Mouse (Mus musculus) adrenal gland, postnatal 14 days (tissue): ENCODE measurements around the gene Nr3c2. TPM values are rescaled to one million over a fixed set of nuclear protein-coding genes. Genes with fewer than 3 reads are reported as not detected.

ENCODE experiments used
- DNase-seq: peaks from one replicate; pipeline ENCODE4 v3.0.0; 2021; ENCODE audit warnings: mixed read lengths
- total RNA-seq: library from RNA; stranded (reverse); gene quantifications from 2 replicates; pipeline ENCODE4 v1.2.3, GENCODE M21; 2021

Gene Nr3c2
- total RNA-seq, 1 experiment from 2014 or later = 6.0 TPM

DNA sequence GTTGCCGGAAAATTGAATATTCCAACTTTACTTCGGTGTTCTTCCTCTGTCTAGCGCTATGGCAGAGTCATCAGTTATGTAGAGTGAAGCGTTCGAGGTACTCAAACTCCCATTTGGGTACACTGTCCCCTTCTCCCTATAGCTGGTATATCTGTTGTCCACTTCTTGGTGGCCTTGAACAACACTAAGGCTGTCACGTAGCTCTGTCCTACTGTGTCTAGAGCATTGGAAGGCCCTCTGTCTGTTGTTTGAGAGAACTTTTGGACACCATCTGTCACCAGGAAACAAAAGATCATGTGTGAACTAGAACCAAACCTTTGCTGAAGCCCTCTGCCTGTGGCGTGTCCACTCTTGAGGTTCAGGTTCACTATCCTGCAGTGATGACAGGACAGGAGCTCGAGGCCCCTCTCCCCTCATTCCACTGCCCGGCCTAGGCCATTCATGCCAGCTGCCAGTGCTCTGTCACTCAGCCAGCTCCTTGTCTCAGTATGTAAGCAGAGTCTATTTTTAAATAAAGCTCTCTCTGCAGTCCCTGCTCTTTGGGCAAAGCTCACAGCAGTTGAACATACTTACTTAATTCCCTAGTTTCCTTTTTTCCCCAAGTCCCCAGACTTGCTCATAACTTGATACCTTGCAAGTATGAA is 72.6 kb downstream of the Nr3c2 start:
- no peak for DNase-seq

DNA sequence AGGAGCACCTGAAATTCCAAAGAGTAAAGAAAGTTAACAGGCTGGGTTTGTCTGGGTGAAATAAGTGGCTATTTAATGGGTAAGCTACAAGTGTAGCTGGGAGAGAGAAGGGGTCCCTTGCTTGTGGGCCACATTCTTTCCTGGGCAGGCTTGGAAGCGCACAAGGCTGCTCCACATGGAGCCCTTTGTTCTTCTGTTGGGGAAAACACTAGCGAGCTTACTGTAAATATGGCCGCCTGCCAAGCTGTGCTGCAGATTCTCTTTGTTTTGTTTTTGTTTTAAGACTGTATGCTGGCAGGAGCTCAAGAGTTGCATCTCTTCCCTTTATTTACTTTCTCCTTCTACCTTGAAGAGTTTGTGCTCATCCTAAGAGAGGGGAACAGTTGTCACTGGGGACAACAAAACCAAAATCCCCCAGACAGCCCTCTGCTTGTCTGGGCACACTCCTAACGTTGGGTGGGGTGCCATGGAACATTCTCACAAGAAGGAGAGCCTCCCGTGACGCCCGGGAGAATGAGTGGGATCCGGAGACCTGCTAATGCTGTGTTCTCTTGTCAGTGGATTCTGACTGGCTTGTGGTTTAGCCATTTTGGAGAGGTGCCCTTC is 73.8 kb downstream of the Nr3c2 start:
- DNase-seq = peak; percentile 9

DNA sequence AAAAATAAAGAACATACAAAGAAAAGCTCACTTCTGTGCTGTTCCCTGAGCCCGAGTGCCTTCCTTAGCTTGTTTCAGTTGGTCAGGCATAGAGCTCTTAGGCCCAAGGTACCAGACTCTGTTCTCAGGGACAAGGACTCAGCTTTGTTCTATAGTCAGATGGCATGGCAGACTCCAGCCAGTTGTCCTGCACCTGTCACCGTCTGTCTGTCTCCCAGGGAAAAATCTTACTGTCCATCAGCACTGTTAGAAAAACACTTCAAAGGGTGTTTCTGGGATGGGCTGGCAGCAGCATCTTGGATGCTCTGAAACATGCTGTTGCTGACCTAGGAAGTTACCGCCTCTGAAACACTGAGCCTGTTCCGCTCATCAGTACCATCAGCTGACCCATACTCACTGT is 78.7 kb downstream of the Nr3c2 start:
- no peak for DNase-seq

DNA sequence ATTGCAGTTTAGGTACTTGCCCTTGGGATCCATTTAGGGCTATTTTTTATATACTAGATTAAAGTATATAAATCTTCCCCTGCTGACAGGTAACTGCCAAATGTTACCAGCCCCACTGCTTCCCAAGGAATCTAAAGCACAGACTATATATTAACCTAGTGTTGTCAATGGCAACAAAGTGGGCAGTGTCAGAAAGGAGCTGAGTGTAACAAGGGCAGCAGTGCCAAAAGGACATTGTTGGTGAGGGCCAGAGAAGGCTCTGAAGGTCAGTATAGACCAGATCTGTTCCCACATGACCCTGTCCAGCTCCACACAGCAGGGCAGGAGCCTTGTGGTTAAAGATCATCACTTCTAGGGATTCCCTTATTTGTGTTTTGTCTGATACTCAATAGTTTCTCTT is 84.8 kb downstream of the Nr3c2 start:
- DNase-seq = no peak

DNA sequence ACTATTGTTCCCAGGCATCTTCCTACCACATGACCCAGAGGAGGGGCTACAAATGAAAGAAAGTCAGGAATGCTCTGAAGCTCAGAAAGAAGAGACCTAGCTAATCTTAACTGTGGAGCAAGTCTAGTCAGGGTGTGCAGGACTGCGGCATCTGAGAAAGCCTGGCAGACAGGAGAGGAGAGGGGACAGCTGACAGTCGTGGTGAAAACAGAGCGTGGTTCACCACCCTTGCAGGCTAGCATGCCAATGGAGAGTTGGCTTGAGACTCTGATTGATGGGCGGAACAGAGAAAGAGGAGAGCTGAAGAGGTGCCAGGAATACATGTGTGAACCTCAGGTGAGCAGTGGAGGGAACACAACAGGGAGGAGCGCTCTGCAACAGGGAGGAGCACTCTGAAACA is 85.6 kb downstream of the Nr3c2 start:
- DNase-seq = no peak

DNA sequence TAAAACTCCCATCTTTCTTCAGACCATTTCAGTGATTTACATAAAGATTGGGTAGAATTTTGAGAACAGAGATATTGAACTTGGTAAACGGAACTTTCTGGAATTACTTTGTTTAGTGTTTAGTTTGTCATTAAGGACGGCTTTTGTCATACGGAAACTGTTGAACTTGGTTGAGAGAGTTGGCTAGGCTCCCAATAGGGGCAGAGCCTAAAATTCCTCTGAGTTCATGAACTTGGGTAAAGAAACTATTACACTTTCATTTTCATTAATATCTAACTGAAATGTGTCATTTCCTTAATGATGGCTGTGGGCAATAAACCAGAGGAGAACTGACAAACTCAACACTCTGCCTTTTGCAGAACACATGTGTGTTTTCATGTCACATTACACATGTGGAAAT is 88.6 kb downstream of the Nr3c2 start:
- DNase-seq = no peak

DNA sequence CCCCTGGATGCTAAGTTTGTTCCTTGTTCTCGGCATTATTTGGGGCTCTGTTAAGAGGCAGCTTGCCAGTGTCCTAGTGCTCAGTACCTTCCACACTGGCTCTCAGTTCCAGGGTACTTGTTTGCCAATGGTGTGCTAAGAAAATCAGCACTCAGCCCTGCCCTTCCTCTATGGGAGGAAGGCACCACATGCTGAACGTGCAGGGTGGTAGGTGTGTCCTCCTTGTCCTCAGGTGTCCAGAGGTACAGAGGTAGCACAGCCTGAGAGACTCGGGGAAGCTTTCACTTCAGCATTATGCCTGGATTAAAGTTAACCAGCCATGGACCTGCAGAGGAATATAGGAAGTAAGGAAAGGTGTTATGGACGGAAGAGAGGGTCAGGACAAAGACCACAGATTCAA is 99.0 kb downstream of the Nr3c2 start:
- DNase-seq = no peak

DNA sequence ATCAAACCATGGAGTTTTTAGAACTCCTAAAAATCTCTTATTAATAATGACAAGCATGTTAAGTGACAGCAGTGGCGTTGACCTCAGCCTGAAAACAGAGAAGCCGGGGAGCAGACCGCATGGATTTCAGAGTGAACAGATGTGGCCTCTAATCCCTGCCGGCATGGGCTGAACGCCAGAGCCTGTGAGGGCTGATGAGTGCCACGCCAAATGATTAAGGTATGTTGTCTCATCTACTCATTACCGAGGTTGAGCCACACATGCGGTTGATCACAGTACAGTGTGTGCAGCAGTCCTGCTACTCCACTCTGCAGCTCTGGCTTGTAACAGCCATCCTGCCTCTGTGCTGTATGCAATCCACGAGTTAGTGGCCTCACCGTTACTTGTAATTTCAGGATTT is 110.2 kb downstream of the Nr3c2 start:
- DNase-seq = no peak

DNA sequence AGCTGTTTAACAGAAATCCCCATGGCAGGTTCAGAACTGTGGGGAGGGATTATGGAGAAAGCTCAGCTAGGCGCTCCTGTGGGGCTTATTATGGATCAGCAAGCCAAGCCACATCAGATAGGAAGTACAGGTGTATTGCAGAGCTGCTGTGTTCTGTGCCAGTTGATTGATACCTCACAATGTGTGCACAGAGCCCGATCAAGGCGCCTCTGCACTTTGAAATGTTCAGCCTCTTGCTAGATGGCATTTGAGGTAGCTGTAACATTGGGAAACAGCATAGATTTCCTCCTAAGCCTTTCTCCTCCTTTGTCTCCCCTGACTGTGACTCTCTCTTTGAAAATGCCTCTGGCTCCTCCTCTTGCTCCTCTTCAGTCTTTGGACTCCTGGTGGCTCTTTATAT is 112.7 kb downstream of the Nr3c2 start:
- no peak for DNase-seq

DNA sequence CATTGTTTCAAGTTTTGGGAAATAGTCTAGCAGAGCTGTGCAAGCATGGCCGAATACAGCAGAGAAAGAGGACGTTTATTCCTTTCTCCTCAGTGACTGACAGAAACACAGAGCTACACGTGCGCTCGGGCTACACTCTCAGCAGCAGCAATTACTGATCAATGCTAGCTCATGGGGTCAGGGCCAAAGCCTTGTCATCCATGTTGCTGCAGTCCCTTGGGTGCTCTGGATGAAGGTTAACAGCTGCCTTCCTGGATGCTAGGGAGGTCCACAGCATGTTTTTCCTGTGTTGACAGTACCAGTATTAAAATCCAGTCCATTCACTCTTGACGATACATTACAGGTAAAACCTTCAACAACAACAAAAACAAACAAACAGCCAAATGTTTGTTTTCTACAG is 113.4 kb downstream of the Nr3c2 start:
- DNase-seq = no peak

DNA sequence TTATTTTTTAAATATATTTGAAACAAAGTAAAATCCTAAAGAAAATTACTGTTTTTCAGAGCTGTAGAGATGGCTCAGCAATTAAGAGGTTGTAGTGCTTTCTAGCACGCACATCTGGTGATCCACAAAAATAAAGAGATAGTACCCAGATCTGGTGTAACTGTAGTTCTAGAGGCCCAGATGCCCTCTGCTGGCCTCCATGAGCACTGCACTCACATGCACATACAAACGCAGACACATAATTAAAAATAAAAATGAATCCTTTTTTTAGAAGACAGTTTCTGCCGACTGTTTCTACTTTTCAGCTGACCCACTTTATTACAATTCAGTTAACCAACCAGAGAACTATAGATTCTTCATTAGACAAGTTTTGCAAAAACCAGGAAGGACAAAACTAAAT is 117.5 kb downstream of the Nr3c2 start:
- peak; percentile 5 for DNase-seq

DNA sequence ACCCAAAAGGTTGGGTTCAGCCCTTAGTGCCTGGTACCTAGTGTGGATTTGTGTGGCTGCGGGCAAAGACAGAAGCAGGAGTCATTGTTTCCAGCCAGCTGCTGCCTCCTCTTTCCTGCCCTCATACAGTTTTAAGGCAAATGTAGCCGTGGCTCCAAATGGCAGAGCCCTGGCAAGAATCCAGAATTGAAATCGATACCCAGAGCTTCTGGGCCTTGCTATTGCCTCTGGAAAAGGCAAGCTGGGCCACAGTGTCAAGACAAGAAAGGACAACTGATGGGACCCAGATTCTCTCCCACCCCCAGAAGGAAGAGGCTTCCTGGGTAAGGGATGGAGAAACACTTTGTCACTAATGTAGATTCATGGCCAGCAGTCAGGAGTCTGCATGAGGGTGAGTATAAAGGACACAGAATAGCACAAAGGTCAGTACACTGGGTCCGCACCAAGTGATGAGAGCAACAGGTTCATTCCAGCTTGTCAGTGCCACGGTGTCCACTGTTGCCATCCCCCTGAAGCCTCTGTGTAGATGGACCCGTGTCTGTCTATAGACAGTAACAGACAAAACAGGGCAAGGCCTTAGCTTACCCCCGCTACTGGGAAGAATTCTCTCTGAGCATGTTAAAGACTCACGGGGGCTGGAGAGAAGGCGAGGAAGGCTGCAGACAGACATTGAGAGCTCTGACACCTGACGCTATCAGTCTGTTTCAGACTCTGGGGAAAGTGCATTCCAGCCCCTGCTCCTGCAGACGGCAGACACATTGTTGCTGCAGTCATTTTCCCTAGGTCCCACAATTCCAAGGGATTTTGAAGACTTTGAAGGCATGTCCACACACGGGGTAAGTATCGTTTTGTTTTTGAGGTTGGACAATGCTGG is 124.8 kb downstream of the Nr3c2 start:
- no peak for DNase-seq

DNA sequence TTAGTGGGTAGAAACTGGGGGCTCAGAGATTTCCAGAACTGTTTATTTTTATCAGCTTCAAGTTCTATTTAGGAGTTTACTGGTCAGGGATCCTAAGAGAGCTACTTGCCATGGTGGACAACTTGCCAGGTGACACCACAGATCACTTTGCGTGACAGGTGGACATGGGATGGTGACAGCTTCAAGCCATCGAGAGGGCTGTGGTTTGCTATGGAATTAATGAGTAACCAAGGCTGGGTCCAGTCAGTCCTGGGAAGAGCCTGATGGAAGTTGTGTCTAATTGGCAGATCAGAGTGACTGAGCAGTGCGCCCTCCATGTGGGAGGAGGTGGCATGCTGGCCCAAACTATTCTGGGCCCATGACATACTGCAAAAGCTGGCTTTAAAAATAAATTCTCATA is 132.0 kb downstream of the Nr3c2 start:
- no peak for DNase-seq

DNA sequence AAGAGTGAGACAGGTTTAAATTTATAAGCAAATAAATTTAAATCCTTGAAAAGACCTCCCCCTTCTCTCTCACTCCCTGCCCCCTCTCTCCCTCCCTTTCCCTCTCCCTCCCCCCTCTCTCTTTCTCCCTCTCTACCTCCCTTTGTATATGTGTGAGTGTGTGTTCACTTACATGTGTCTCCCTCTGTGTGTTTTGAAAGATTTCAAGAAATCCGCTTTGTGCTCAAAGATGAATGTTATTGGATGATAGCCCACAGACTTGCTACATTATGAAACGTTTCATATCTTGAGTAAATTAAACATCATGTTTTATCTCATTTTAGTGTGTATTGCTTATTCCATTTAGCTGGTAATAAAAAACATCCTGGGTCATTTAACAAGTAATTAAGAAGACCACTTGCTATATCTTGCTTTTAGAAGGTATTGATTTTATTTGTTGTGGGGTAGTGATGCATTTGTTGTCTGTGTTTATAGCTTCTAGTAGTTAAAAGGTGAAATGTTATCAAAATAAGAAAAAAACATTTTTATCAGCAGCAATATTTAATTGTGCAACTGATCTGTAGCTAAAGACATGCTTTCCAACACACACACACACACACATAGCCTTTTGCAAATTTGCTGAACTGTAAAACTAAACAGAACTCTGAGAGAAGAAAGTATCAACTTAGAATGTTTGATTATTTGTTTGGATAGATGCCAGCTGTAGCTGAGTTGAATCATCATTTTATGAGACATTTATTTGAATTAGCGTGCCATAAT is 134.6 kb downstream of the Nr3c2 start:
- DNase-seq = no peak

DNA sequence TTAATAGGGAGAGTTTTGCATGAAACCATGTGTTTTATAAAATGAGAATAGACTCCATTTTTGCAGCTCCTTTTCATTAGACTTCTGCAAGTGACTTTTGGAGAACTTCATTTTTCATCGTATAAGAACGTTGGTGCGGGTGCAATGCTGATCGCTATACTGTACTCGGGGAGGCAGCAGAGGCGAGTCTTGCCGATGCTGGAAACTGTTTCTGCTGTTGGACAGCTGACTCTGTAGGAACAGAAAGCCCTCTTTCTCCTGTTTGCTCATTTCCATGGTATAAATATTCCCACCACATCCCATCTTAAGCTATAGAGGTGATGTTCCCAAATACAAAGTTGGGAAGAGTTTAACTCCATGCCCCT is 135.2 kb downstream of the Nr3c2 start:
- DNase-seq = no peak

DNA sequence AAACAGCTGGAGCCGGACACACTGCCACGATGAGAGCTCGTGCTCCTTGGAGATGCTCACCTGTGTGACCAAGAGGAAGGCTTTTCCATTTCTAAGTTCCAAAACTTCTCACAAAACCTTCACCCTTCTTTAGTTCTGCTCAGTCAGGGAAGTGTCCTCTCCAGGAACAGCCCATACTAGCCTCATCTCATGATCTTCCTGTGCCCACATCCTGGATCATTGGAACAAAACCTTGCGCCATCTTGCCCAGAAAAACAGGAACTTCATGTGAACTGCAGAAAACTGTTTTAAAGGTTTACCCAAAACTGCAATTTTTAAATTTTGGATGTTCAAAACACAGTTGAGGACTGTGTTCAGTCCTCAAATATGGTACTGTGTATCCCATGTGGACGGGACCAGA is 142.0 kb downstream of the Nr3c2 start:
- DNase-seq = no peak

DNA sequence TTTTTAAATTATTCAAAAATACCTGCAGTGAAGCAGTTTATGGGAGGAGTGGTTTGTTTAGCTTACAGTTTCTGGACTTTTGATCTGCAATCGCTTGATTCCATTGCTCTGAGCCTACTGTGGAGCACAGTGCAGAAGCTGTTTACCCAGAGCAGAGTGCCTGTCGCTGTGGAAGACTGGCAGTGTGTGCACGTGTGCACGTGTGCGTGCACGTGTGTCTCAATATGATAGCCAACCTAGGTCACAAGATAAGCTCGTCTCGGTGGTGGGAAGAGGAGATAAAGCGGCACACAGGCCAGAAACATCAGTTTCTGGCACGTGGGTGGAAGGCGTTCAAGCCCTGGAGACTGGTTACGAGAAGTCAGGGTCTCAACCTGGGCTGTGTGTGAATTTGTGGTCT is 145.6 kb downstream of the Nr3c2 start:
- DNase-seq = no peak

DNA sequence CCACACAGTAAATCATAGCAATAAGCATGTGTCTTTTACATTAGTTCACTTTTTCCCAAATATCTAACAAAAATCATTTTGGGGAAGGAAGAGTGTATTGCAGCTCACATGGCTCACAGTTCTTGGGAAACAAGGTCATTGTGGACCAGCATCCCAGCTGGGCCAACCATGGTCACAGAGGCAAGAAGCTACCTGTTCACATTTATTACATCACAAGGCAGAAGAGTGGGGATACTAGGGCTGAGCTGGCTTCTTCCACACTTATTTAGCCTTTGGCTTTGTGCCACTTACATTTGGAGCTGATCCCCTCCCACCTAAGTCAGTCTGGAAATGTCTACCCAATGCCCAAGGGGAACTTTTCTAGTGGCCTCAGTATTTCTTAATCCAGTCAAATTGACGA is 146.5 kb downstream of the Nr3c2 start:
- no peak for DNase-seq

DNA sequence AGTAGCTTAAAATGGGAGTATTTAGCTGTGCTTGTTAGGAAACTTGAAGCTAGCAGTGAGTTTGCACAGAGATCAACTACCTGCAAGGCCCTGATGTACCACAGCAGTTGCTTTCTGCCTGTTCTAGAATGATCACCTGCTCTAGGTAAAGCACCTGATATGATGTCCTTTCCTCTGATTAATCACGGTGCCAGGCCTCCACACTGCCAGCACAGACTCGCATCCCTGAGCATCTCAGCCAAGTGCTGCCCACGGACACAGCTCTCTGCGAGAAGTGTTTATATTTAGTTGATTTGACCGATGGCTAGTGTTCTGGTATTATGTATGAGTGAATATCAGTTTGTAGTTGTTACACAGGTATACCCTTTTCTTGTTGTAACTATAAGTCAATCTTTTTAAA is 147.0 kb downstream of the Nr3c2 start:
- no peak for DNase-seq

DNA sequence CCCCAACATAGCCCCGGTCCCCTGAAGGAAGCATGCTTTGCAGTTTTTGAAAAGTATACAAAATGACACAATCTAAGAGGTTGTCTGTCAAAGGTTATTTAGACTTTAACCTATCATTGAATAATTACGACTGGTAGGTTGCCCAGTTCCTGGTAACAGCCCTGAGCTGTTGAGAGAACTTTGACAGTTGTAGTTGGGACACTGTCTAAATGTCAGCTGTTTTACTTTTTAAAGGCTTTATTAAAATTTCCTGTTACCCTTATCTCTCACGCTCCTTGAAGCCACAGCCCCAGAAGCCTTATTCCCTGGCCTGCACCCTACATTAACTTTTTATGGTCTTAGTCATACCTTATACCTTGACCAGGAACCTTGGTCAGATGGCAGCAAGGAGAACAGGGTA is 147.5 kb downstream of the Nr3c2 start:
- DNase-seq = no peak

DNA sequence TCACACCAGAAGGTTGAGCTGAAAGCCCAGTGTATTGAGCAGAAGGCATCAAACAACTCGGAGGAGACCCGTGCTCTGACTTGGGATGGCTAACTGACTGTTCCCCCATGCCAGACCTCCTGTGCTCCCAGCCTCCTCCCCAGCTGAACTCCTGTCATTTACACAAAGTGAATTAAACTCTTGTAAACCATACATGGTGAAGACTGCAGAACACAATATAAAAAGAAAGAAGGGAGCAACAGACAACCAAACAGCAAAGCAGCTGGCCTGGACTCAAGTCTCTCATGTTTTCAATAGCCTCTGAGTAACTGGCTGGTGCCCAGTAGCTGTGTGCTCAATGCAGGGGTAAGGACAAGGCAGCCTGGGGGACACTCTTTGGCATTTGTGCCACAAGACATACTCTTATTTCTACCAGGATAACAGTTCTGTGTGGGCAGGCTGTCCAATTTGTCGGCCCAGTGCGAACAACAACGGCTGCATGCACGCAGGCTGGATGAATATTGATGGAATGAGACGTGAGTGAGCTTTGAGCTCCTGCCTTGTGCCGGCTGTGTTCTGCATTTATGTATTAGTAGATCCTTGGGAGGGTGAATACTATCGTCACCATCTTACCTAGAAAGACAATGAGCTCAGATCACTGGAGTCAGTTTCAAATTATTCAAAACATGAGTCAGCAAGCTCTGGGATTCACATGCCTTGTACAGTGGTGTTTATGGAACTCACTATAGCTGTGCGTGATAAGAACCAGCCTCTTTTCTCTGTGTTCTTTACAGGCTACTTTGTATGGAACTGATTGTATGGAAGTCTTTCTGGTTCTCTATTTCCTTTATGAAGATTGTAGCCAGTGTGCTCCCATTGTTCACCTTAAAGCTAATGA is 152.4 kb downstream of the Nr3c2 start:
- no peak for DNase-seq

DNA sequence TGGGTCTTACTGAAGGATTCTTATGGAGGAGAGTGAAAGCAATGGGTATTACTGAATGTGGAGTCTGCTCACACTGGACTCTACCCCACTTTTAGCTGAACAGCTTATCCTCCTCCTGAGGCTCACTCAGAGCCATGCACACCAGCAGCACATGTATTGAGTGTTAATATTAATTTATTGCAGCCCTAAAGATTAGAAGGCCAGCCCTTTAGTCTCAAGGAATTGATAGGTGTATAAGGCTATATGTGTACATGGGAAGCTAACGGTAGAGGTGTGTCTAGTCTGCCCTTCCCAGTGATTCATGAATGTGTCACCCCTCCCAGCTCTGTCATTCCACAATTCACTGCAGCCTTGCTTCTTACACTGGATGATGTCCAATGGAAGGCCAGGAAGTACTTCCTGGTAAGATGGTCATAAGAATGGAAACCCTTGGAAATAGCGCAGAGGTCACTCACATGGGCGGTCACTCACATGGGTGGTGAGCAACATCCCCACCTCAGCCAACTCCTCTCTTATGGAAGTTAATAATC is 156.3 kb downstream of the Nr3c2 start:
- DNase-seq = no peak
